Mouse (Mus musculus) CH12.LX (cell line): ENCODE results near the gene Hoxb8.

Experiments used
- CHD2 ChIP-seq: IDR thresholded peaks from 2 replicates; pipeline ENCODE4 v1.6.1; 2011; ENCODE audit warnings: low read length, improper control_type of control experiment
- CTCF ChIP-seq, 2 experiments: IDR thresholded peaks in 1 of 2; conservative IDR thresholded peaks in 1 of 2; 2 replicates each; pipeline ENCODE4 v1.5.1; 2011 to 2012; ENCODE audit warnings: low read depth in 2 of 2, low read length in 2 of 2, improper control_type of control experiment in 1 of 2, inconsistent platforms in 1 of 2, mild to moderate bottlenecking in 1 of 2, moderate library complexity in 1 of 2
- E2F4 ChIP-seq: IDR thresholded peaks from 2 replicates; pipeline ENCODE4 v1.6.1; 2011; ENCODE audit warnings: low read depth, low read length, improper control_type of control experiment; ENCODE audit not compliant: insufficient replicate concordance
- EP300 ChIP-seq: IDR thresholded peaks from 2 replicates; pipeline ENCODE4 v1.6.1; 2011; ENCODE audit warnings: low read length, improper control_type of control experiment
- JUND ChIP-seq: conservative IDR thresholded peaks from 2 replicates; pipeline ENCODE4 v1.6.1; 2011; ENCODE audit warnings: low read depth, low read length, improper control_type of control experiment
- MAZ ChIP-seq: IDR thresholded peaks from 2 replicates; pipeline ENCODE4 v1.6.1; 2012; ENCODE audit warnings: low read depth, mild to moderate bottlenecking, inconsistent platforms, low read length, improper control_type of control experiment, moderate library complexity
- MEF2A ChIP-seq: IDR thresholded peaks from 2 replicates; pipeline ENCODE4 v1.6.1; 2014; ENCODE audit warnings: low read depth, mild to moderate bottlenecking, inconsistent platforms, low read length, improper control_type of control experiment, borderline replicate concordance
- MXI1 ChIP-seq: IDR thresholded peaks from 2 replicates; pipeline ENCODE4 v1.6.1; 2011; ENCODE audit warnings: mild to moderate bottlenecking, low read depth, low read length, improper control_type of control experiment
- NELFE ChIP-seq: IDR thresholded peaks from 2 replicates; pipeline ENCODE4 v1.6.1; 2011; ENCODE audit warnings: low read depth, low read length, improper control_type of control experiment
- POLR2A ChIP-seq: IDR thresholded peaks from 2 replicates; pipeline ENCODE4 v1.6.1; 2011; ENCODE audit warnings: low read depth, mild to moderate bottlenecking, improper control_type of control experiment, low read length
- POLR2AphosphoS2 ChIP-seq: IDR thresholded peaks from 2 replicates; pipeline ENCODE4 v1.6.1; 2011; ENCODE audit warnings: low read depth, low read length, improper control_type of control experiment
- SMC3 ChIP-seq: IDR thresholded peaks from 2 replicates; pipeline ENCODE4 v1.6.1; 2011; ENCODE audit warnings: low read depth, low read length, improper control_type of control experiment
- TCF12 ChIP-seq: IDR thresholded peaks from 2 replicates; pipeline ENCODE4 v1.6.1; 2014; ENCODE audit warnings: low read depth, mild to moderate bottlenecking, inconsistent platforms, low read length, improper control_type of control experiment
- USF1 ChIP-seq: IDR thresholded peaks from 2 replicates; pipeline ENCODE4 v1.6.1; 2014; ENCODE audit warnings: low read depth, mild to moderate bottlenecking, inconsistent platforms, low read length, improper control_type of control experiment

DNA sequence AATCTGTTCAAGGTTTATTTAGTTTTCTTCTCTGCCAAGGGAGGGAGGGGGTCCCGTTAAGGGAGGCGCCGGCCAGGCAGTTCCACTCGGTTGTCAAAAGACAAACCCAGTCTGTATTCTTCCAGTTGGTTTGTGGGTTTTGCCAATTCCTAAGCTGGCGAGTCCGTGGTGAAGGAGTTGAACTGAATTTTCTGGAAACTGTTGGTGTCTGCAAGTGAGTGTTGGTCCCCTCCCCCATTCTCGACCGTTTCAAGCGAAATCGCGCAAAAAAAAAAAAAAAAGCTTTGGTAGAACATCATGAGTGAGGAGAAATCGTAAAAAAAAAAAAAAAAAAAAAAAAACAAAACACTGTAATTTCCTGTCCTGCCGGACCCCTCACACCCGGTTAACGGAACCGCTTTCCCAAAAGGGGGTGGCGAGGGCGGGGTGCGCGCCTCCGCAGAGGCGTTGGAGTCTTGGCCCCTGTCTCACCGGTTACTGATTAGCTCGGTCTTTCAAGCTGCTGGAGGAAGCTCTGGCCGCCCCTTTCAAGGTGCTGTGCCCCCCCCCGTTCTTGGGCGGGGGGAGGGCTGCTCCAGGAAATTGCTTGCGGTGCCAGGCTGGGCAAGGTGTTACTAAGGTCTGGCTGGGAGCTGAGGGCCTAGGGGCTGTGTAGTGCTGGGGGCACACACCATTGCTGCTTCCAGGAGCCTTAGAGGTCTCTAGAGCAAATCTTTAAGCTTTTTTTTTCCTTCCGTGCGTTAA, 13.6 kb downstream of the Hoxb8 start:
- TF ChIP-seq MEF2A, result no peak
- no peak for TF ChIP-seq POLR2A
- no peak for TF ChIP-seq CTCF (conservative IDR thresholded peaks at IDR 0.05 in 1 of 2, IDR thresholded peaks at IDR 0.05 in 1 of 2; ENCODE audit: low read depth in 2 of 2, low read length in 2 of 2)
- no peak for TF ChIP-seq POLR2AphosphoS2
- no peak for TF ChIP-seq E2F4
- TF ChIP-seq USF1, result no peak
- TF ChIP-seq SMC3, result no peak
- no peak for TF ChIP-seq EP300
- TF ChIP-seq TCF12, result no peak
- 0 out of 2 replicates have a peak, but pooled peaks have one; percentile 22 for TF ChIP-seq MXI1
- no peak for TF ChIP-seq JUND
- TF ChIP-seq CHD2, result peak; percentile 27; the same call in 1 of the 2 replicates
- no peak for TF ChIP-seq NELFE
- peak; percentile 72 for TF ChIP-seq MAZ
